Mouse (Mus musculus) liver, embryonic 12.5 days (tissue): ENCODE results near the gene Tuba4a. TPM values are rescaled to one million over a fixed set of nuclear protein-coding genes. Genes with fewer than 3 reads are reported as not detected.

Experiments
- ATAC-seq: fragments of 200-750 bp; cut with Nextera tagmentation; 2 replicates; pipeline ENCODE4 v1.8.0; 2017; ENCODE audit warnings: moderate number of reproducible peaks, mild to moderate bottlenecking, moderate library complexity
- H3K27ac ChIP-seq: fragments of 300-500 bp; sonication (generic); 2 replicates; pipeline ENCODE4 v1.5.1; 2016; ENCODE audit warnings: mild to moderate bottlenecking
- H3K27me3 ChIP-seq: fragments of 300-500 bp; sonication (generic); replicated peaks from 2 replicates; pipeline ENCODE4 v1.6.1; 2016; ENCODE audit warnings: mild to moderate bottlenecking, moderate library complexity
- H3K36me3 ChIP-seq: fragments of 300-500 bp; sonication (generic); 2 replicates; pipeline ENCODE4 v1.6.1; 2016; ENCODE audit warnings: mild to moderate bottlenecking, moderate library complexity
- H3K4me1 ChIP-seq: fragments of 300-500 bp; sonication (generic); 2 replicates; pipeline ENCODE4 v1.6.1; 2016
- H3K4me2 ChIP-seq: fragments of 300-500 bp; sonication (generic); 2 replicates; pipeline ENCODE4 v1.6.1; 2016; ENCODE audit warnings: mild to moderate bottlenecking, moderate library complexity
- H3K4me3 ChIP-seq: fragments of 300-500 bp; sonication (generic); 2 replicates; pipeline ENCODE4 v1.5.1; 2016; ENCODE audit warnings: mild to moderate bottlenecking, moderate library complexity
- H3K9ac ChIP-seq: fragments of 300-500 bp; sonication (generic); 2 replicates; pipeline ENCODE4 v1.6.1; 2016; ENCODE audit warnings: mild to moderate bottlenecking, moderate library complexity
- H3K9me3 ChIP-seq: fragments of 300-500 bp; sonication (generic); replicated peaks from 2 replicates; pipeline ENCODE4 v1.6.1; 2016; ENCODE audit warnings: mild to moderate bottlenecking, moderate library complexity
- WGBS: fragments of 180-500 bp; shearing (Covaris S2); methylation state at CpG from one replicate; pipeline ENCODE4 v1.1.7; 2016; ENCODE audit not compliant: insufficient replicate concordance; 5-methylcytosine and 5-hydroxymethylcytosine counted together
- polyA plus RNA-seq: library from polyadenylated mRNA; unstranded; fragments of >200 nt; fragmentation: Nextera tagmentation; extraction: Ambion mirVana; gene quantifications from 2 replicates; pipeline ENCODE4 v1.2.1, GENCODE M21; 2016

Tuba4a gene
- polyA plus RNA-seq, 1 experiment from 2014 or later: 490 TPM

DNA sequence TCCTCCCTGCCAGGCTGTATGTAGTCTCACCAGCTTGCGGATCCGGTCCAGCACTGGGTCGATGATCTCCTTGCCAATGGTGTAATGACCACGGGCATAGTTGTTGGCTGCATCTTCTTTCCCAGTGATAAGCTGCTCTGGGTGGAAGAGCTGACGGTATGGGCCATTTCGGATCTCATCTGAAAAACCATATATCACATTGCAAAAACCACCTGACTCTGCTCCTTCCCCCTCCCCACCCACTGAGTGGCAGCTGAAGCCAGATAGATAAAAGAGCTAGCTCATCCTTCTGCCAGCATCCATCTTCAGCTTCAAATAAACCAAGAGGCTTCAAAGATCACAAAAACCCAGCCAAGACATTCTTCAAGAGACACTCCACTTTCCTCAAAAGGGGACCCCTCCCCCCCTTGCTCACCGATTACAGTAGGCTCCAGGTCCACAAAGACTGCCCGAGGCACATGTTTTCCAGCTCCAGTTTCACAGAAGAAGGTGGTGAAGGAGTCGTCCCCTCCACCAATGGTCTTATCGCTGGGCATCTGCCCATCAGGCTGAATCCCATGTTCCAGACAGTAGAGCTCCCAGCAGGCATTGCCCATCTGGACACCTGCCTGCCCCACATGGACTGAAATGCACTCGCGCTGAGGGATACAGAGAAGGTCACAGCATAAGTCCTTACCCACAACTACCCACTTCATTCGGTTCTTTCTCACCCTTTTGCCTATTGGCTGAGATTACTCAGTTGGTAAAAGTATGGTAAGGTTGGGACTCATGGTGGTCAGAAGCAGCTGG, 2.7 kb downstream of the Tuba4a start:
- no peaks in the 10 kb centered on the region for H3K9me3 ChIP-seq
- peak overlapping the region; percentile 95 for H3K4me2 ChIP-seq
- peak overlapping the region; percentile 95 for H3K27ac ChIP-seq
- 43% methylated on average over 13 of the region's 13 CpGs for WGBS
- H3K9ac ChIP-seq: peak overlapping the region; percentile 93
- H3K4me1 ChIP-seq: peaks cover 69% of the 10 kb centered on the region
- peaks cover 56% of the 10 kb centered on the region for H3K36me3 ChIP-seq
- ATAC-seq: peak; percentile 65
- peak overlapping the region; percentile 89 for H3K4me3 ChIP-seq
- H3K27me3 ChIP-seq: peaks cover 24% of the 10 kb centered on the region

DNA sequence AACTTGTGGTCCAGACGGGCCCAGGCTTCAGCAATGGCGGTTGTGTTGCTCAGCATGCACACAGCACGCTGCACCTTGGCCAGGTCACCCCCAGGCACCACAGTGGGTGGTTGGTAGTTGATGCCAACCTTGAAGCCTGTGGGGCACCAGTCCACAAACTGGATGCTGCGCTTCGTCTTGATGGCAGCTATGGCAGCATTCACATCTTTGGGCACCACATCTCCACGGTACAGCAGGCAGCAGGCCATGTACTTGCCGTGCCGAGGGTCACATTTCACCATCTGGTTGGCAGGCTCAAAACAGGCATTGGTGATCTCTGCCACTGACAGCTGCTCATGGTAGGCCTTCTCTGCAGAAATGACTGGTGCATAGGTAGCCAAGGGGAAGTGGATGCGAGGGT, 3.9 kb downstream of the Tuba4a start:
- Histone ChIP-seq H3K36me3 (peaks cover 60% of the 10 kb centered on the region), H3K27ac (peak overlapping the region; percentile 95), H3K4me1 (peaks cover 80% of the 10 kb centered on the region), H3K9me3 (no peaks in the 10 kb centered on the region), H3K9ac (peak overlapping the region; percentile 93), H3K27me3 (peaks cover 14% of the 10 kb centered on the region), H3K4me3 (peak overlapping the region; percentile 89), H3K4me2 (peak overlapping the region; percentile 95)
- WGBS: 88% methylated on average over 9 of the region's 9 CpGs
- ATAC-seq: no peak

DNA sequence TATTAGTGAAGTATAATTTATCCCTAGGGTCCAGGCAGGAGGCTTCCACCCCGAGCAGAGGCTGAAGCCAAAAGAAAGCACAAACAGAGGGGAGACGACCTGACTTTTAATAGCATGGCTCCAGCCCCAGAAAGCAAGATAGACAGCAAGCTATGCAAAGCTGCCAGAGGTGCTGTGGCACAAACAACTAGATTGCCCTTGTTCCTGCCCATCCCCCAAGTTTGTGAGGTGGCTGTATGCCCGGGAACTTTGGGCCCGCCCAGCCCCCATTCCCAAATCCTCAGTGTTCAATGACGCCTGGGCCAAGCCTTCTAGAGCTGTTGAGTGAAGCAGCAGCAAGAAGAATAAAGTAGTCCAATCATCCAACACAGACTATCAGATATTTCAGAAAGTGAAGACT, 4.8 kb downstream of the Tuba4a start:
- peak overlapping the region; percentile 89 for H3K4me3 ChIP-seq
- ATAC-seq: no peak
- WGBS: 60% methylated on average over 5 of the region's 5 CpGs
- H3K9me3 ChIP-seq: no peaks in the 10 kb centered on the region
- peak overlapping the region; percentile 95 for H3K27ac ChIP-seq
- H3K36me3 ChIP-seq: peaks cover 60% of the 10 kb centered on the region
- peaks cover 5% of the 10 kb centered on the region for H3K27me3 ChIP-seq
- peaks cover 81% of the 10 kb centered on the region for H3K4me1 ChIP-seq
- H3K4me2 ChIP-seq: peak overlapping the region; percentile 95
- peak overlapping the region; percentile 93; the same call in 1 of the 2 replicates for H3K9ac ChIP-seq

DNA sequence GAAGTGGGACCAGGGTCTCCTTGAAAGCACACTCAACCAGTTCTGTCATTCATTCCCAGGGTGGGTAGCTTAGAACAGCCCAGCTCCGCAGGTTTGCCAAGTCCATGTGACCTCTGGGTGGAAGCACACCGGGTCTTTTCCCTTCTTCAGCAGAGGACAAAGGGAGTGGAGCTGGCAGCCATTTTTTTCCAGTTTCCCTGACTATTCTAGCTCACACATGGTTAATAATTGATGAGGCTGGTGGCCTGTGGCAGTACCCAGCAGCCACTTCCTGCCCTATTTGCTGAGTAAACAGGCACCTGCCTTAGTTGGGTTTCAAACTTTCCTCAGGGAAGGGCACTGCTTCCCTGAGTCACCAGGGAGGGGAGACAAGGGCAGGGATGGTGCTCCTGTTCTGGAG, 5.2 kb downstream of the Tuba4a start:
- Histone ChIP-seq H3K4me1 (peaks cover 81% of the 10 kb centered on the region), H3K9ac (0 out of 2 replicates have a peak overlapping the region, but pooled peaks have one; percentile 86), H3K4me3 (peak overlapping the region; percentile 6), H3K36me3 (peaks cover 60% of the 10 kb centered on the region), H3K4me2 (peak overlapping the region; percentile 95), H3K27ac (peak overlapping the region; percentile 95), H3K9me3 (no peaks in the 10 kb centered on the region), H3K27me3 (peaks cover under 1% of the 10 kb centered on the region; the same call in 1 of the 2 replicates)
- 75% methylated on average over 2 of the region's 2 CpGs for WGBS
- ATAC-seq: no peak

DNA sequence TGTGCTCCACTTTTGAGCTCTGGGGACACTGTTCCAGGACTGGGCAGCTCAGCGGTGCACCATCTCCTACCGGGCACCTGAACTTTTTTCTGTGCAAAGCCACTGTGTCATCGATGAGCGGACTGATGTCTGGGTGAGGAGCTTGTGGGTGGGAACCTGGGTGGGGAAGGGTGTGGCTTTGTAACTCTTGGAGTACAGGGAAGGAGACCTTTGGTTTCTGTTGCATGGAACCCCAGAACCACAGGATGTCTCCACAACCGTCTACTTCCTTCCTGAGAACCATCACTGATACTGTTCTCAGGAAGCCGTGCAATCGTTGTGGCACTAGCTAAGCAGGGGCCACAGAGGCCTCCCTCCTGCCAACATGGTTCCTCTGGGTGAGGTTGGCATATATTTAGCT, 6.6 kb downstream of the Tuba4a start:
- Histone ChIP-seq H3K4me2 (peak overlapping the region; percentile 95), H3K27ac (peak overlapping the region; percentile 95), H3K4me1 (peaks cover 92% of the 10 kb centered on the region), H3K27me3 (peaks cover 6% of the 10 kb centered on the region; the same call in 1 of the 2 replicates), H3K9ac (peak overlapping the region; percentile 86), H3K4me3 (peak overlapping the region; percentile 76), H3K9me3 (no peaks in the 10 kb centered on the region), H3K36me3 (peaks cover 60% of the 10 kb centered on the region)
- WGBS: 18% methylated on average over 7 of the region's 7 CpGs
- peak; percentile 9; the same call in 1 of the 2 replicates for ATAC-seq

DNA sequence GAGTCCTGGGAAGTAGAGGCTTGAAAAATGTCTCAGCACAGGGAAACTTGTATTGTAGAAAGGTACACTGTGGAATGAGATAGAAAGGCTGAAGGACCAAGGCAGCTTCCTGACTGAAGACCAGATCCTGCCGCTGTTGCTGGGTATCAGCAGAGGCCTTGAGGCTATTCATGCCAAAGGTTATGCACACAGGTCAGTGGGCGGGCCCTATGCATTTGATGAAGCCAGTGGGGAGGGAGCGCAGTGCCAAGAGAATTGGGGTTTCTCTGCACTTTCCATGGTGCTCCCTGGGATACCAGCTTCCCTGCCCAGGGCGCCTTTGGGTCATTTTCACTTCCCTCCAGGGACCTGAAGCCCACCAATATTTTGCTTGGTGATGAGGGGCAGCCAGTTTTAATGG, 7.1 kb downstream of the Tuba4a start:
- no peaks in the 10 kb centered on the region for H3K9me3 ChIP-seq
- H3K9ac ChIP-seq: peak overlapping the region; percentile 86
- peaks cover 6% of the 10 kb centered on the region; the same call in 1 of the 2 replicates for H3K27me3 ChIP-seq
- H3K27ac ChIP-seq: peak overlapping the region; percentile 95
- WGBS: 62% methylated on average over 4 of the region's 4 CpGs
- no peak for ATAC-seq
- peak overlapping the region; percentile 95 for H3K4me2 ChIP-seq
- peaks cover 60% of the 10 kb centered on the region for H3K36me3 ChIP-seq
- H3K4me1 ChIP-seq: peaks cover 89% of the 10 kb centered on the region
- peak overlapping the region; percentile 76 for H3K4me3 ChIP-seq

DNA sequence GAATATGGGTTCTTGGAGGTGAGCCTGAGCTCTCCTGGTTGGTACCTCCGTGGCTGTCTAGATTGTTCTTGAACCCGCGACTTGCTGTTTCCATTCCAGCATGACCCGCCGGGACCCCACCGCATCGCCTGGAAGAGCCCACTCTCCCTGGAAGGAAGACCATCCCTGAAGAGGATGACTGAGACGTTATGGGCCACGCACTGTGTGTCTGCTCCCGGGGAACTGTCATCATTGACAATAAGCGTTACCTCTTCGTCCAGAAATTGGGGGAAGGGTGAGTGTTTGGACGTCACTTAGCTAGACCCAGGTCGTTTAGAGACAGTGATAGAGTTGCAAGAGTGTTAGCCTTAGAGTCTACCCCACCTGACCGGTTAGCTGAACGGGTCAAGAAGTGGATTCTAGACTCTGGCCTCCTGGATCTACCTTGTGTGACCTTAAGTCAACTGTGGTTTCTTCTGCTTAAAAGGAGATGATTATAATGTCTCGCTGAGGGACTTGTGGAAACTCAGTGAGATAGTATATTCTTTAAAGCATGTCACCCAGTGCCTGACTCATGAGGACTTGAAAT, 8.4 kb downstream of the Tuba4a start:
- 6% methylated on average over 17 of the region's 17 CpGs for WGBS
- peaks cover 46% of the 10 kb centered on the region for H3K36me3 ChIP-seq
- no peaks in the 10 kb centered on the region for H3K9me3 ChIP-seq
- no peak for ATAC-seq
- peak overlapping the region; percentile 95 for H3K27ac ChIP-seq
- H3K9ac ChIP-seq: peak overlapping the region; percentile 86
- peak overlapping the region; percentile 76 for H3K4me3 ChIP-seq
- H3K4me2 ChIP-seq: peak overlapping the region; percentile 95
- H3K4me1 ChIP-seq: peaks cover 78% of the 10 kb centered on the region
- peaks cover 6% of the 10 kb centered on the region; the same call in 1 of the 2 replicates for H3K27me3 ChIP-seq

DNA sequence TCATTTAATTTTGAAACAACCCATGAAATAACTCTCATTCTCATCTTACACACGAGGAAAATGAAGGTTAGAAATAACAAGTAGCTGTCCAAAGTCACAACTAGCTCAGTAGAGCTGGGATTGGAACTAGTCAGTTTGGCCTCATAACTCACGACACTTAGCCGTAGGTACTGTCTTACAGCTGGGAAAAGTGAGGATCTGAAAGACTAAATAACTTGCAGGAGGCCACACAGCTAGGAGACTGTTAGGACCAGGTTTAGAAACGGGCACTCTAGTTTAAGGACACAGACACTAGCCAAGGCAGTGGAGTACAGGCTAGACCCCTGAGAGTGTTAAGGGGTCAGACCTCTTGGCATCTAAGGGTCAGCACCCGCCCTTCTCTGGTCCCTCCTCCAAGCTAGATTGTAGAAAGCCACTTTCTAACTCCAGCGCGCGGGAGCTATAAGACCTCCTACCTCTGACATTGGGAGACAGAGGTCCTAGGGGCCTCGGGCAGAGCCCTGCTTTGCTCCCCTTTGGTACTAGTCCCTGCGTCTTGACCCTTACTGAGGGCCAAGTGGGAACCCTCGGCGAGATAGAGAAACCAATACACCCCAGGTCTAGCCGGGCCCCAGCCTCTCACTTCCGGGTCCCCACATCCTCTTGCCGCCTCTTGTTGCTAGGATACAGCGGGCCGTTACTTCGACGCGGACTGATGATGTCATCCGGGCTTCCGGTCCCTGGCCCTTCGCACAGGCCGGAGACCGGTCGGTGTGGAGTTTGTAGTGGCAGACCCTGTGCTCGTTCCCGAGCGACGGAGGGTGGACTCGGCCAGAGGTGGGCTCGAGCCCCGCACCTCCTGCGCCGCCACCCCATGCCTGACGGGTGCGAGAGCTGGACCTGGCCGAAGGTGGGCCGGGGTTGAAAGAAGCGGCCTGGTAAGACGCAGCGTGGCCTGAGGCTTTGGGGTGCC, 9.3 kb downstream of the Tuba4a start, which contains the start of the genes Glb1l and Stk16:
Glb1l (minus strand) TSS at position 678 of the 952 bp plus-strand sequence.
Stk16 (plus strand) TSS at position 703 of the 952 bp plus-strand sequence.
- Histone ChIP-seq H3K27ac (peak within 1 kb of the TSS; percentile 95), H3K36me3 (peaks cover 38% of the 10 kb centered on the region), H3K4me3 (peak within 1 kb of the TSS; percentile 76), H3K27me3 (peaks cover 6% of the 10 kb centered on the region; the same call in 1 of the 2 replicates), H3K9me3 (no peaks in the 10 kb centered on the region), H3K4me2 (peak within 1 kb of the TSS; percentile 95), H3K4me1 (peaks cover 70% of the 10 kb centered on the region), H3K9ac (peak within 1 kb of the TSS; percentile 86)
- WGBS: 4% methylated on average over 42 of the region's 42 CpGs
- peak; percentile 88 for ATAC-seq

DNA sequence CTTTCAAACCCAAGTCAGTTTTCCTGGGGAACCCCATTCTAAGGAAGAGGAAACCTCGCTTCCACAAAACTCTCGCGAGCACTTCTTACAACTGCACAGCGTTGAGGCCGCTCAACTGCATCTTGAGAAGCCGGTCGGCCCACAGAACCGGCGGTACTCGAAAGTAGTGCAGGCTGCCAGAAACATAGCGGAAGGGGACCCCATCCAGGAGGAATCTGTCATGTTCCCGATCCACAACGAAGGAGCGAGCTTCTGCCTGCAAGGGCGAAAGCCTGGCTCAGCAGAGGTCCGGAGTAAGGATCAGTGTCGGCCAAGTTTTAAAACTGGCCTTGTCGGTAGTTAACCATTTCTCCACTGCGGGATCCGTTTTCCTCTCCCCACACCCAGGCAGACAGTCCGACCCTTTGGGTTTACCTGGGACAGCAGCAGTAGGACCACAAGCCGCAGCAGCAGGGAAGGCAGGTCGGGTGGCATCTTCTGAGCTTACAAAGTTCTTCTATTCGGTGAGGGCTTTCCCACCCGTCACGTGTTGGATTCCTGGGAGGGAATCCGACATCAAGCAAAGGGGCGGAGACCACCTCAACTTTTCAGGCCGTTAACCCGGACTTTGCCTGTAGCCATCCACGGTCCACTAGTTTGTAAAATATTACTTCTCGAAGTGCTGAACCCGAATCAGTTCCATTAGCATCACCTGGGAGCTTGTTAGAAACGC, 10.5 kb downstream of the Tuba4a start:
- peak overlapping the region; percentile 76 for H3K4me3 ChIP-seq
- peak overlapping the region; percentile 95 for H3K4me2 ChIP-seq
- H3K36me3 ChIP-seq: peaks cover 25% of the 10 kb centered on the region
- H3K9me3 ChIP-seq: no peaks in the 10 kb centered on the region
- peaks cover 6% of the 10 kb centered on the region; the same call in 1 of the 2 replicates for H3K27me3 ChIP-seq
- H3K4me1 ChIP-seq: peaks cover 57% of the 10 kb centered on the region
- H3K9ac ChIP-seq: peak overlapping the region; percentile 86
- peak overlapping the region; percentile 42 for H3K27ac ChIP-seq
- ATAC-seq: no peak
- WGBS: 18% methylated on average over 34 of the region's 34 CpGs

DNA sequence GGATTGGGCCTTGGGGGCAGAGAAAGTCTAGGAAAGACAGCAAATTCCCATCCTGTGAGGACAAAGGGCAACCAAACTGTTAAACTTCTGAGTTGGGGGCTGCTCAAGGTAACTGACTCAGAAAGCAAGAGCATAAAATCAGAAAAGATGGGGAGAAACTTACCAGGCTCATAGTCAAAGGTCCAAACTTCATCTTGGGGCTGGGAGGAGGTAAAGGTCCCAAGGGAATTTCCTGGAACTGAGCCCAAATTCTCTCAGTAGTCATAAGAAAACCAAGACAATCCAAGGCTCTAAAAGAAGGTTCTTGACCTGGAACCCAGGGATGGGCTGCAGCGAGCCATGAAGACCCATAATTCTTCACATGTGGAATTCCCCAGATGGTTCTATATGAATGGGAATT, 18.4 kb downstream of the Tuba4a start:
- ATAC-seq: no peak
- Histone ChIP-seq H3K4me1 (no peaks in the 10 kb centered on the region), H3K4me2 (no peak overlapping the region), H3K27me3 (no peaks in the 10 kb centered on the region), H3K36me3 (peaks cover 41% of the 10 kb centered on the region), H3K9ac (no peak overlapping the region), H3K9me3 (no peaks in the 10 kb centered on the region), H3K27ac (no peak overlapping the region), H3K4me3 (no peak overlapping the region)
- whole genome bisulfite sequencing: 80% methylated on average over 1 of the region's 1 CpGs

DNA sequence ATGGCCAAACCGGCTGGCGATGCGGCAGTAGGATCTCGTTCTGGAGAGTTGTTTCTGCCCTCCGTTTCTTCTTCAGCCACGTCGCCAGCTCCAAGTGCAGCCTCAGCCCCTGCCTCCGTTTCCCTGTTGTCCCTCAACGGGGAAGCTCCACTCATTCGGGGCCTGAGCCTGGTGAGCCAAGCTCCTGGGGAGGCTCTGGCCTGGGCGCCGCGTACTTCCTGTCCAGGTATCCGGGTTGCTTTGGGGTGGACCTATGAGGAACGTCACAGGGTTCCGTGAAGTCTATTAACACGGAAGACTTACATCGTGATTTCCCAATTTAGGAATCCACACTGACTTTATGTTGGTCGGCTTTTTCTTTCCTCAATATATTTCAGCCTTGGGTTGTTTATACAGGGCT, 27.2 kb downstream of the Tuba4a start:
- WGBS: under 1% methylated on average over 19 of the region's 19 CpGs
- H3K27ac ChIP-seq: peak overlapping the region; percentile 96
- peak; percentile 26; the same call in 1 of the 2 replicates for ATAC-seq

More for the DNA sequence above, 27.2 kb downstream of the Tuba4a start:
- Histone ChIP-seq H3K36me3 (peaks cover 51% of the 10 kb centered on the region), H3K27me3 (no peaks in the 10 kb centered on the region), H3K9me3 (no peaks in the 10 kb centered on the region), H3K4me3 (peak overlapping the region; percentile 84), H3K4me2 (peak overlapping the region; percentile 93), H3K9ac (peak overlapping the region; percentile 94), H3K4me1 (peaks cover 50% of the 10 kb centered on the region)
